Mouse (Mus musculus): ENCODE data around the gene Rem1.

The Rem1 gene

GRCm38 (mm10) chr2:152628066-152628465, 1.3 kb downstream of the Rem1 start:
- WGBS, result 65% methylated on average over 17 of the region's 17 CpGs

GRCm38 (mm10) chr2:152629239-152629638, 2.5 kb downstream of the Rem1 start:
- WGBS, result 69% methylated on average over 3 of the region's 3 CpGs

- 88% methylated on average over 6 of the region's 6 CpGs for WGBS
These were observed 3.2 kb downstream of the Rem1 start for GRCm38 (mm10) chr2:152629904-152630303.

- WGBS, result 39% methylated on average over 17 of the region's 17 CpGs
These were observed 6.6 kb downstream of the Rem1 start for GRCm38 (mm10) chr2:152633334-152633733.

- 87% methylated on average over 29 of the region's 29 CpGs for WGBS
These were observed 7.6 kb downstream of the Rem1 start for GRCm38 (mm10) chr2:152634311-152634710.

- 79% methylated on average over 23 of the region's 23 CpGs for WGBS
These were observed 9.7 kb downstream of the Rem1 start for GRCm38 (mm10) chr2:152636246-152637005.

GRCm38 (mm10) chr2:152637006-152637322, 10.2 kb downstream of the Rem1 start:
- WGBS, result 87% methylated on average over 6 of the region's 6 CpGs

- 95% methylated on average over 4 of the region's 4 CpGs for WGBS
These were observed 10.6 kb downstream of the Rem1 start for GRCm38 (mm10) chr2:152637381-152637780.

GRCm38 (mm10) chr2:152638865-152639264, 12.1 kb downstream of the Rem1 start:
- WGBS, result 71% methylated on average over 6 of the region's 6 CpGs

- WGBS, result 47% methylated on average over 11 of the region's 11 CpGs
These were observed 12.8 kb downstream of the Rem1 start for GRCm38 (mm10) chr2:152639406-152640113.

- whole genome bisulfite sequencing, result 80% methylated on average over 10 of the region's 10 CpGs
These were observed 26.3 kb downstream of the Rem1 start for GRCm38 (mm10) chr2:152652901-152653620.

GRCm38 (mm10) chr2:152653874-152654715, 27.3 kb downstream of the Rem1 start:
- 33% methylated on average over 14 of the region's 14 CpGs for WGBS

- WGBS, result 61% methylated on average over 10 of the region's 10 CpGs
These were observed 30.6 kb downstream of the Rem1 start for GRCm38 (mm10) chr2:152657398-152657797.

- WGBS, result 85% methylated on average over 6 of the region's 6 CpGs
These were observed 34.4 kb downstream of the Rem1 start for GRCm38 (mm10) chr2:152661163-152661562.

GRCm38 (mm10) chr2:152666191-152666590, 39.4 kb downstream of the Rem1 start:
- WGBS, result 84% methylated on average over 3 of the region's 3 CpGs

- under 1% methylated on average over 35 of the region's 35 CpGs for WGBS
These were observed 42.5 kb downstream of the Rem1 start, which contains the start of gene H13 for GRCm38 (mm10) chr2:152669256-152669638. Gene H13, plus strand, starts transcription at chr2:152669461.

GRCm38 (mm10) chr2:152669639-152670484, 43.1 kb downstream of the Rem1 start:
- under 1% methylated on average over 46 of the region's 46 CpGs for WGBS

GRCm38 (mm10) chr2:152670983-152671641, 44.4 kb downstream of the Rem1 start:
- 24% methylated on average over 9 of the region's 9 CpGs for WGBS

- 10% methylated on average over 5 of the region's 5 CpGs for WGBS
These were observed 44.9 kb downstream of the Rem1 start for GRCm38 (mm10) chr2:152671642-152671999.

- WGBS, result 55% methylated on average over 12 of the region's 12 CpGs
These were observed 45.4 kb downstream of the Rem1 start for GRCm38 (mm10) chr2:152672166-152672565.

All from cerebral cortex, adult 2 months (tissue).